Mouse (Mus musculus) ES-E14 (cell line): ENCODE results near the gene Abcf3. TPM values are rescaled to one million over a fixed set of nuclear protein-coding genes. Genes with fewer than 3 reads are reported as not detected.
A peak's percentile ranks its signal among the peaks of the same experiment; 100 is the strongest.

ENCODE experiments used
- DNase-seq: peaks from one replicate; pipeline ENCODE4 v3.0.0-alpha.2; 2013; ENCODE audit warnings: low read depth, low spot score
- H3K27ac ChIP-seq: 2 replicates; pipeline ENCODE4 v1.5.1; 2012; ENCODE audit warnings: low read depth, mild to moderate bottlenecking, low read length, moderate library complexity, mixed read lengths; ENCODE audit not compliant: poor library complexity, insufficient read depth, severe bottlenecking
- H3K36me3 ChIP-seq: 2 replicates; pipeline ENCODE4 v1.6.1; 2012; ENCODE audit warnings: mild to moderate bottlenecking, low read length, moderate library complexity, mixed read lengths; ENCODE audit not compliant: control insufficient read depth, poor library complexity, insufficient read depth, severe bottlenecking
- H3K4me1 ChIP-seq, 2 experiments: fragments of 150-350 bp in 1 of 2; sonication (generic) in 1 of 2; 2 replicates each; pipeline ENCODE4 v1.6.1; 2012; ENCODE audit warnings: low read length in 2 of 2, mild to moderate bottlenecking in 1 of 2, mixed read lengths in 1 of 2; ENCODE audit not compliant: control insufficient read depth in 2 of 2, insufficient read depth in 2 of 2, poor library complexity in 1 of 2
- H3K4me3 ChIP-seq, 2 experiments: fragments of 150-350 bp in 1 of 2; sonication (generic) in 1 of 2; 2 replicates each; pipeline ENCODE4 v1.5.1; 2012; ENCODE audit warnings: low read length in 2 of 2, low read depth in 1 of 2, mild to moderate bottlenecking in 1 of 2, mixed read lengths in 1 of 2; ENCODE audit not compliant: insufficient read depth in 1 of 2, poor library complexity in 1 of 2, severe bottlenecking in 1 of 2
- H3K9ac ChIP-seq: 2 replicates; pipeline ENCODE4 v1.6.1; 2012; ENCODE audit warnings: low read depth, mild to moderate bottlenecking, low read length, mixed read lengths; ENCODE audit not compliant: poor library complexity, insufficient read depth, severe bottlenecking
- H3K9me3 ChIP-seq: fragments of 150-350 bp; sonication (generic); 2 replicates; pipeline ENCODE4 v1.6.1; 2012; ENCODE audit warnings: low read depth, mild to moderate bottlenecking, low read length; ENCODE audit not compliant: control insufficient read depth, insufficient read depth
- CHD2 ChIP-seq: IDR thresholded peaks from 2 replicates; pipeline ENCODE4 v1.6.1; 2014; ENCODE audit warnings: mild to moderate bottlenecking, low read depth, low read length, inconsistent platforms
- HCFC1 ChIP-seq: IDR thresholded peaks from 2 replicates; pipeline ENCODE4 v1.6.1; 2012; ENCODE audit warnings: low read length, inconsistent platforms, borderline replicate concordance; ENCODE audit not compliant: insufficient read depth
- MAFK ChIP-seq: IDR thresholded peaks from 2 replicates; pipeline ENCODE4 v1.6.1; 2014; ENCODE audit warnings: mild to moderate bottlenecking, low read depth, low read length, inconsistent platforms; ENCODE audit not compliant: insufficient read depth
- ZC3H11A ChIP-seq: IDR thresholded peaks from 2 replicates; pipeline ENCODE4 v1.6.1; 2012; ENCODE audit warnings: low read depth, mild to moderate bottlenecking, inconsistent platforms, low read length, borderline replicate concordance
- ZNF384 ChIP-seq: IDR thresholded peaks from 2 replicates; pipeline ENCODE4 v1.6.1; 2012; ENCODE audit warnings: low read depth, low read length, inconsistent platforms
- in situ Hi-C, 2 experiments: fragments of 600-800 bp; cut with MboI; formaldehyde crosslinking; loops; one replicate each; pipeline ENCODE4 v1.15.1; 2025; ENCODE audit warnings: low sequenced_read_pairs in 2 of 2, inconsistent platforms in 1 of 2; ENCODE audit not compliant: unreplicated experiment in 2 of 2
- total RNA-seq: library from RNA; depleted of rRNA; stranded (reverse); fragments of 300-350 nt; gene quantifications from 2 replicates; pipeline ENCODE4 v1.2.3, GENCODE M21; 2012

Abcf3 gene
- total RNA-seq, 1 experiment = 49.8 TPM

DNA sequence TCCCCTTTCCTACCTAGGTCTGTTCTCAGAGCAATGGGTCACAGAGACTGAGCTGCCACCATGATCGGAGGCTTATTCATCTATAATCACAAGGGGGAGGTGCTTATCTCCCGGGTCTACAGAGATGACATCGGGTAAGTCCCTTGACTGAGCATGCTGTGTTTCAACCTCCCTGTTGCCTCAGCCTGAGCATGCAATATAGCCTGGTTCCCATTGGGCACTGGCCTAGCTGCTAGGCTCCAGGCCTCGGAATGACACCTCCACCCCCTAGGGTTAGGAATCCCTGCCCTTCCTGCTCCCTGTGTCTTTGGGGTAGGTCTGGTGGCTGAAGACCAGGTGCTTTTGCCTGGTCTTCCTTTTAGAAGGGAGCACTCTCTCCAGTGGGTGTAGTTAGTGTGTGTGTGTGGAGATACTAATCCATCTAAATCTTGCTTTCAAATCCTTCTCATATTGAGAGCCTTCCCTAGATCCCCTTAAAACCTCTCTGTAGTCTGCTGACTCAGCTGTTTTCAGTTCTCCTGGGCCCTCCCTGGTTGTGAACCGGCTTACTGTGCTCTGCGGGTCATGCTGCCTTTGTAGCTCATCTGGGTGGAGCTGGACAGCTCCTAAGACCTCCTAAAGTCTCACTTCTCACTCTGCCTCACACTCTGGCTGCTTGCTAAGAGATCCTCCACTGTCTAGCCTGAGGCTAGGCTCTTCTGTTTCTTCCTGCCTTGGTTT is 10.6 kb upstream of the Abcf3 start:
- Histone ChIP-seq H3K4me3 (peak overlapping the region in 1 of 2 experiments; percentile 22; a peak in 2 of 4 replicates), H3K36me3 (peaks cover 34% of the 10 kb centered on the region), H3K27ac (peak overlapping the region; percentile 59), H3K9me3 (no peaks in the 10 kb centered on the region), H3K9ac (peak overlapping the region; percentile 39), H3K4me1 (peaks cover 5 to 16% of the 10 kb centered on the region in 2 experiments; a peak in 3 of 4 replicates)
- in situ Hi-C loops = no loop called here
- TF ChIP-seq MAFK (peak; percentile 100), CHD2 (no peak)
- no peak for DNase-seq

DNA sequence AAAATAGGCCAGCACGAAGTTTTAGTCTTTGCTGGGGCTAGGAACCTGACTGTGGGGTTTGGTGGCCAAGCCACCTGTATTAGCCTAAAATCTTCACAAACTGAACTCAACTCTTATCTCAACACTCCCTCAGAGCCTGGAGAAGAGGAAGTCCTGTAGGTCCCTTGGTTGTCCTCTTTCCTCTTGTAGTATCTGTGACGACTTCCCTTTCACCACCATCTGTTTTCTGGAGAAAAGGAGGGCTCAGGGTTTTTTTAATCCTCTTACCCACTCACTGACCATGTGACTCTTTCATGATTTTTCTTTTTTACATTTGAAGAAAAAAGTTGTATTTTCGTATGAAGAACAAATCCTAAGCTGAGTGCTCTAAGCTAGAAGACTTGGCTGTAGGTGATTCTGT is 8.7 kb upstream of the Abcf3 start:
- Histone ChIP-seq H3K9me3 (no peaks in the 10 kb centered on the region), H3K9ac (no peak overlapping the region), H3K4me1 (peaks cover 5 to 16% of the 10 kb centered on the region in 2 experiments; a peak in 3 of 4 replicates), H3K36me3 (peaks cover 40% of the 10 kb centered on the region), H3K4me3 (no peak overlapping the region), H3K27ac (peak overlapping the region; percentile 31; the same call in 1 of the 2 replicates)
- in situ Hi-C loops = no loop called here
- no peak for DNase-seq
- TF ChIP-seq HCFC1 (no peak), ZC3H11A (no peak), CHD2 (no peak), MAFK (no peak), ZNF384 (no peak)

DNA sequence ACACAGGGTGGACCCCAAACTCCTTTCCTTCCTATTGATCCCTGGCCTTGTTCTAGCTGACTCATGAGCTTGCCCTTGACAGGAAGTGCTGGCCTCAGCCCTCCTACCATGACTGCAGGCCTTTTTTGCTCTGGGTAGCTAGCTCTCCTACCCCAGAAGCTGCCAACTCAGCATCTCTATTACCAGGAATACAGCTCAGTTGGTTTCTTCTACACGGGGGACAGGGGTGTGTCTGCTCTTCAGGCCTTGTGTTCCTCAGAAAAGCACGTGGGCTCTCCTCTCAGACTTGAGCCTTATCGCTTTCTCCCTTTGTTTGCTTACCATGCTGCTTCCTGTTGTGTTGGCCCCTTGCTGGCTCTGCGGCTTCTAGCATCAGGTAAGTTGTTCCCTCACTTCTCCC is 7.9 kb upstream of the Abcf3 start:
- H3K9me3 ChIP-seq = no peaks in the 10 kb centered on the region
- in situ Hi-C loops = no loop called here
- no peak for DNase-seq
- peaks cover 42% of the 10 kb centered on the region for H3K36me3 ChIP-seq
- no peak overlapping the region for H3K9ac ChIP-seq
- TF ChIP-seq CHD2 (no peak), MAFK (peak; percentile 67), ZC3H11A (no peak)
- peaks cover 5 to 16% of the 10 kb centered on the region in 2 experiments; a peak in 3 of 4 replicates for H3K4me1 ChIP-seq
- no peak overlapping the region for H3K4me3 ChIP-seq
- H3K27ac ChIP-seq = peak overlapping the region; percentile 63; the same call in 1 of the 2 replicates

DNA sequence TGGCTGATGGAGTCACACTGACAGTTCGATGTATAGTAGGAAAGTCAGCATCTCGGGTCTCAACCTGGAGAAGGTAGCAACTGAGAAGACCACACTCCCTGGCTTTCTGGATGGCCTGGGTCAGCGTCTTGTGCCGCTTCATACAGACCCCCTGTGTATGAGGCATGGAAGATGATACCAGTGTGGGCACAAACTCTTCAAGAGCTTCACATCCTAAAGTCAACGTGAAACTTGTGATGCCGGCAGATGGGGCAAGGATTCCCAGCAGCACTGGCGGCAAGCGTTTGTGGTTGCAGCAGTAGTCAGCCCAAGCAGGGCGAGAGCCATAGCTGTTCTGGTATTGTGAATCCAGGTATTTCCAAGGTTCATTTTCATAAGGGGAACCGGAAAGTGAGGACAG is 2.7 kb upstream of the Abcf3 start:
- H3K9ac ChIP-seq = no peak overlapping the region
- TF ChIP-seq HCFC1 (no peak), CHD2 (no peak), ZNF384 (no peak), ZC3H11A (no peak), MAFK (no peak)
- DNase-seq = no peak
- H3K9me3 ChIP-seq = no peaks in the 10 kb centered on the region
- H3K27ac ChIP-seq = no peak overlapping the region
- H3K4me1 ChIP-seq = peaks cover 4 to 9% of the 10 kb centered on the region in 2 experiments; a peak in 3 of 4 replicates
- H3K4me3 ChIP-seq = no peak overlapping the region
- H3K36me3 ChIP-seq = peaks cover 37% of the 10 kb centered on the region
- in situ Hi-C loops = no loop called here

DNA sequence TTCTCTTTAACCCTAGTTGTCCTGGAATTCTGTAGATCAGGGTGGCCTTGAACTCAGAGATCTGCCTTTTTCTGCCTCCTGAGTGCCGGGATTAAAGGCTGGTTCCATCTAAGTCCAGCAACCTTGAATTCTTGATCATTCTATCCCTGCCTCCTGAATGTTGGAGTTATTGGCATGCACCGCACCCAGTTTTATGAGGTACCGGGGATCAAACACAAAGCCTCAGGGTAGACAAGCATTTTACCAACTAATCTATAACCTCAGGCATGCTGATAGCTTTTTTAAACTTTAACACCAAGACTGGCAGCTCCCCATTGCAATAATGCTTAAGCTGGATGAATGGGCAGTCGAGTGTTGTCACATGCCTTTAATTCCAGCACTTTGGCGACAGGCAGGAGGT is 954 bp upstream of the Abcf3 start:
- peaks cover 37% of the 10 kb centered on the region for H3K36me3 ChIP-seq
- in situ Hi-C loops = no loop called here
- peaks cover 4 to 5% of the 10 kb centered on the region in 2 experiments; a peak in 3 of 4 replicates for H3K4me1 ChIP-seq
- DNase-seq = no peak
- TF ChIP-seq ZC3H11A (no peak), ZNF384 (no peak), HCFC1 (no peak), CHD2 (no peak), MAFK (no peak)
- H3K9me3 ChIP-seq = no peaks in the 10 kb centered on the region
- H3K9ac ChIP-seq = peak overlapping the region; percentile 90; the same call in 1 of the 2 replicates
- peak overlapping the region; percentile 87; the same call in 1 of the 2 replicates for H3K27ac ChIP-seq
- H3K4me3 ChIP-seq = peak overlapping the region; percentile 71 to 87
